Mouse (Mus musculus): ENCODE results near the gene Pllp. TPM values are rescaled to one million over a fixed set of nuclear protein-coding genes. Genes with fewer than 3 reads are reported as not detected.

Gene Pllp
- total RNA-seq, 4 experiments from 2014 or later = 29.6 to 61.0 (median 49.6) TPM

DNA sequence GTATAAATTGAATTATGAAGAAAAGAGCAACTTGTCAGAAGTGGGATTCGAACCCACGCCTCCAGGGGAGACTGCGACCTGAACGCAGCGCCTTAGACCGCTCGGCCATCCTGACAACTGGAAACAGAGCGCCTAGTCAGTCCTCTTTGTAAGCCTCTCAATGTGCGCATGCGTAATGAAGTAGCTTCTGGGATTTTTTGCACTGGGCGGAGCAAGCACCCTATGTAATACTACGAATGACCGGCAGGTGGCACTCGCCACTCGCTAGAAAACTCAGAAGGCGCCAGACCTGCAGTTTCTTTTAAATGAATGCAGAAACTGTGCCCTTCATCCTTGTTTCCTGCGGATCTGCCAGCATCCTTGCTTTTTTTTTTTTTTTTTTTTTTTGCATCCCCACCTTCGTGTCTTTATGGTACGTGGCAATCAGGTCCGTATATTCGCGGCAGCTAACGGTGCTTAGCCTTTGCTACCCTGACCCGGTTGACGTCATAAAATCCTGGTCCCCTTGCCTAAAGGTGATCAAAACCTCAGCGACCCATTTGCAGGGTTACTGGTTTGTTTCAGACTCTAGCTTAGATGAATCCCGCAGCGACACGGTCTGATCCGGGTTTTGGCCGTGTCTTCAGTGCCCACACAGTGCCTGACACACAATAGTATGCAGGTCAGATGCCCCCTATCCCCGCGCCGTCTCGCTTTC is 8.0 kb upstream of the Pllp start:
- peak; percentile 97 to 100 for DNase-seq (ENCODE audit: low spot score in 2 of 2)

DNA sequence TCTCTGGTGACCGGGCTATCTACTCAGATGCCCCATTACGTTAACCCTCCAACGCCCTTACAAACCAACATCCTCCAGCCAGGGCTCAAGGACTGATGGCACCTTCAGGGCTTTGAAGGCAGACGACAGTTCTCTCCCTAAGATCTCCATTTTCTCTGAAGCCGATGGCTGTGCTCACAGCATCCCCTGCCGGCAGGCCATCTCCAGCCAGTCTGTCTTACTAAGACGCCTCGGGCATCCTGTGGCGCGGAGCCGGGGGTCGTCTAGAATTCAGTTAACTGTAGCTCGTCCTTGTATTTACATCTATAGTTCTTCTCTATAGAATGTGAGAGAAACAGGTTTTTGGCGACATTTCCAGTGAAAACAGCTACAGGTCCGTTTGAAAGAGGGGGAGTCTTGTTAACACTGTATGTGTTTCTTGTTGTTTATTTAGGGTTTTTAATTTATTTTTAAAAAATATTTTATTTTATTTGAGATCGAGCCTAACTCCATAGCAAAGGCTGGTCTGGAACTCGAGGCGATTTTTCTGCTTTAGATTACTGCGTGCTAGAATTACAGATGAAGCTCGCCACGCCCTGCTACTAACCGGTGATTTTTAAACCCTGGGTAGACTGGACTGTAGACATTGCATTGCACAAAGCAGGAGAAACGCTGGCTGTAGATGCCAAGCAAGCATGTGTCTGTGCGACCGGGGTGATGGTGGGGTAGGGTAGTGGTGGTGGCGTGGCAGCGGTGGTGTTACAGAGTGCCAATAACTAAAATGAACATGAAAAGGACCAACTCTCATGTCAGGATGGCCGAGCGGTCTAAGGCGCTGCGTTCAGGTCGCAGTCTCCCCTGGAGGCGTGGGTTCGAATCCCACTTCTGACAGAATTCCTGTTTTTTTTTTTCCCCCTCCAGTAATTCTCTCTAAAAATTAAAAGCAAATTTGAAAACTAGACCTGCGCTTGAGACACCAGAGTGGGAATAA is 7.1 kb upstream of the Pllp start:
- DNase-seq (ENCODE audit: low spot score in 2 of 2) = peak; percentile 74 to 86

DNA sequence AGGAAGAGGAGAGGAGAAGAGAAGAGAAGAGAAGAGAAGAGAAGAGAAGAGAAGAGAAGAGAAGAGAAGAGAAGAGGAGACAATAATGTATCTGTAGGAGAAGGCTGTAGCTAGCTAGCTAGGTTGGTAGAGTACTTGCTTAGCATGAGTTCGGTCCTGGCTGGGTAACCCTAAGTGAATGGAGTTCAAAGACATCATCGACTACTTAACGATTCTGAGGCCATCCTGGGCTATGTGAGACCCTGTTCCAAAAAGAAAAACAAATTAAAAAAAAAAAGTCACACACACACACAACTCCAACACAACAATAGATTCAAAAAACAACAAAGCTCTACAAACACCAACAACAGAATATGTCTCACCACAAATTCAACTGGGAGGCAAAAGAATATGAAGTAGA is 6.1 kb upstream of the Pllp start:
- no peak for DNase-seq (ENCODE audit: low spot score in 2 of 2)

DNA sequence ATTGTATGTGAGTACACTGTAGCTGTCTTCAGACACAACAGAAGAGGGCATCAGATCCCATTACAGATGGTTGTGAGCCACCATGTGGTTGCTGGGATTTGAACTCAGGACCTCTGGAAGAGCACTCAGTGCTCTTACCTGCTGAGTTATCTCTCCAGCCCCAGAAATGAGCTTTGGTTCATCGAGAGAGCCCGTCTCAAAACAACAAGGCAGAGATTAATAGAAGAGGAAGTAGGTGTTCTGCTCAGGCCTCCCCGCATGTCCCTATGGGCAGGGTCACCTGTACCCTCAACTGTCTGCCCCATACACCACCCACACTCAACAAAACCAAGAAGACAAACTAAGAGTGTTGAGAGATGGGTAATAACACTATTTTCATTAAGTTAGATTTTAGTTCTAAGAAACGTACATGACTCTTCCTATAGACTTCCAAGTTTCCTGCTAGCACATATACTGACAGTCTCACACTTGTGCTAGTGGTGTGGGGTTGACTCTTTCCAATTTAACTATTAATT is 4.4 kb upstream of the Pllp start:
- DNase-seq (ENCODE audit: low spot score in 2 of 2) = no peak

DNA sequence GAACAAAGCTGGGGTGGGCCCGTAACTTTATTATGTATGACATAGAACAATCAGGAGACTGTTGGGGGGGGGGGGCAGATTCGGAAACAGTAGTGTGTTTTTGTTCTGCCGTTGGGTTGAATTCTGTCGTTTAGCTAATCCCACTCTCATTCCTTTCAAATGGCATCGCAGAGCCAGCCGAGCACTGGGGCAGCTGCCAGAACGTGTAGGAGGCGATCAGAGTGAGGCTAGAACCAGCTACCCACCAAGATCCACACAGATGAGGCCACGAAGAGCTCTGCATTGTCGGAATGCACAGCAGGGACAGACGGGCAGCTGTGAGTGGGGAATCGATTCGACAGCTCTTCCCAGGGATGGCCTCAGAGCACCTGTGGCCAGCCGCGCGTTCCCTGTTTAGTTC is 3.3 kb upstream of the Pllp start:
- no peak for DNase-seq (ENCODE audit: low spot score in 2 of 2)

DNA sequence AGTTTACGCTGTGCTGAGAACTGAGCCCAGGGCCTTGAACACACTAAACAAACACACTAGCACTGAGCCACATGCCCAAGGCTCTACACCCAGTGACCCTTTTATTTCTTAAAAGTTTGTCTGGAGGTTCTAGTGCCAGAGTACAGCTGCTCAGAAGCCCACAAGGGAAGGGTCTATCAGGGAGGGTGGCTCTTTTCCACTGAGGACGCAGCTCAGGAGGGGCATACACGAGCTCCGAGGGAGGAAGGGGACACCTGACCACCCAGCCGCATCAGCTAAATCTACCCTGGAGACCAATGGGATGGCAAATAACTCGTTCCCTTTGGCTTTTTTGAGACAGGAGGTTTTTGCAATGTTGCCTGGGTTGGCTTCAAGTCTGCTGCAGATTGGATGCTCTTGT is 1.9 kb upstream of the Pllp start:
- DNase-seq (ENCODE audit: low spot score in 2 of 2) = no peak

DNA sequence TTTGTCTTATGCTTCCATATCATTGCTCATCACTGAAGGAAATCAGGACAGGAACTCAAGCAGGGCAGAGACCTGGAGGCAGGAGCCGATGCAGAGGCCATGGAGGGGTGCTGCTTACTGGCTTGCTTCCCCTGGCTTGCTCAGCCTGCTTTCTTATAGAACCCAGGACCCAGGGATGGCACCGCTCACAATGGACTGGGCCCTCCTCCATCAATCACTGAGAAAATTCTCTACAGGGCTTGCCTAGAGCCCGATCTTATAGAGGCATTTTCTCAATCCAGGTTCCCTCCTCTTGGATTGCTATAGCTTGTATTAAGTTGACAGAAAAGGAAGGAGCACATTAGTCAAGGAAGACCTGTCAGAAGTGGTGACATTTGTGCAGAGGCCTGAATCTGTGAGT is 488 bp upstream of the Pllp start:
- no peak for DNase-seq (ENCODE audit: low spot score in 2 of 2)

DNA sequence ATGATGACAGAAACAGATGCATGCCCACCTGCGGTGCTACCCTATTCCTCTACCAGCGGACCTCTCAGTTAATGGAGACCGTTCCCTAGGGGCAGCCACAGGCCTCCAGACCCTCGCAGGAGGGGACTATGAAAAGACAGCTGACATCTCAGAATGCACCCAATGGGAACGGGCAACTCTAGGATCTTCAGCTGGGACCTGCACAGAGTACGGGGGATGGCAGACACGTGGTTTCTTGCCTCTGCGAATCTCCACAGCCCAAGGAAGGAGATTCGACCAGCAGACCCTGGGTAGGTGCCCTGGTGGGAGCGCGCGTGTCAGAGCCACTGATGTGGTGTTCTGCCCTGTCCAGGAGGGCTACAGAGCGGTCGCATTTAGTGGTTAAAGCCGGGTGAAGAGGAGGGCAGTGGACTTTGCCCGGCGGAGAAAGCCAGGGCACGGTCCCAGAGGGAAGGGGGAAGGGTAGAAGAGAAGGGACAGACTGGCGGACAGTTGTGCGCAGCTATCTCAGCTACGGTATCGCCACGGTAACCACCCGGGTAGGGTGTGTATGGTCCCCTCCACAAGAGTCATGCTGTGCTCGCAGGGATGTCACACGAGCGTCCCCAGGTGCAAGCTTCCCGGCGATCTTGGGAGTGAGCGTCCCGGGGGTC is 611 bp downstream of the Pllp start:
- DNase-seq (ENCODE audit: low spot score in 2 of 2) = peak in 1 of 2 experiments; percentile 7

DNA sequence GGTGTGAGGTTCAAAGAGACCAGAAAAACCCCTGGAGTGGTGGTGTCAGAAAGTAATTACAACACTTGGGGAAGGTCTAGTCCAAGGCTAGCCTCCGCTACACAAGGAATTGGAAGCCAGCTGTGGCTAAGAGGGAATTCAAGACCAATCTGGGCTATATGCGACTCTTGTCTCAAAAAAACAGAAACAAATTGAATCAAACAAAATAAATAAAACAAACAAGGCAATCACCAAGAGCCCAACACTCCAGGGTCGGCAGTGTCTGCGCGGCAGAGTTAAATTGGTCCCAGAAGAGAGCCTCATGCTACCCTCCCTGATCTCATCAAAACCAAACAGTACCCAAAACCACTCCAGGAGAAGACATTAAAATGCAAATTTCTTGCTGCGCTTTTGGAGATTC is 1.4 kb downstream of the Pllp start:
- DNase-seq (ENCODE audit: low spot score in 2 of 2) = peak in 1 of 2 experiments; percentile 1

DNA sequence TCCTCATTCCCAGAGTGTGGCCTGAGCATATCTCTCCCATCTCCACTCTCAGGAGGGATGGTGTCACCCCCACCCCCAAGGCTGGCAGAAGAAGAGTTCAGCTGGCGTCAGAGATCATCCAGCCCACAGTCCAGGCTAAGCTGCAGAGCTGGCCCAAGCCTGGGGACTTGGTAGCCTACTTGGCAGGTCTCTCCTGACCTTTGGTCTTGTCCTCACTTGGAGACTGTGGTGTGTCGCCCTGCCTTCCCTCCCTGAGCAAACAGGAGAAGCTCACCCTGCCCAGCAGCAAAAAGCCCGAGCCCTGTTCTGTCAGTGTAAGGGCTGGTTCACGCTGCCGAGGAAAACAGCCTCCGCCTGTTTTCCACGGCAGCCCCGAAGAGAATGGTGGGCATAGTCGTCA is 10.1 kb downstream of the Pllp start:
- DNase-seq (ENCODE audit: low spot score in 2 of 2) = no peak

DNA sequence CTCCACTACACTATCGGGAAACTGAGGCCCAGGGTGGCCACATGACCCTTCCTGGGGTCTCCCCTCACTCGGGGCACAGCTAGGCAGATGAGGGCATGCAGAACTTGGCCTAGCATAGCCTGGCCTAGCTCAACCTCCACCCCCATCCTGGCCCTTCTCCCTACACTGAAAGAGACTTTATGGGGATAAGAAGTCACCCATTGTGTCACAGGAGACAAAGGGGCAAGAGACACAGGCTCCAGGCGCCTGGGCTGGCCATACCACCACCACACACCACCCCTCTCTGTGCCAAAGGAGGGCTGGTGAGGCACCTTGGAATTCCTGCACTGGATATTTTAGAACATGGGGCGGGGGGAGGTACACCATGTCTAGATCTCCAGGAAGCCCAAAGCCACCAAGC is 11.8 kb downstream of the Pllp start:
- DNase-seq (ENCODE audit: low spot score in 2 of 2) = no peak

DNA sequence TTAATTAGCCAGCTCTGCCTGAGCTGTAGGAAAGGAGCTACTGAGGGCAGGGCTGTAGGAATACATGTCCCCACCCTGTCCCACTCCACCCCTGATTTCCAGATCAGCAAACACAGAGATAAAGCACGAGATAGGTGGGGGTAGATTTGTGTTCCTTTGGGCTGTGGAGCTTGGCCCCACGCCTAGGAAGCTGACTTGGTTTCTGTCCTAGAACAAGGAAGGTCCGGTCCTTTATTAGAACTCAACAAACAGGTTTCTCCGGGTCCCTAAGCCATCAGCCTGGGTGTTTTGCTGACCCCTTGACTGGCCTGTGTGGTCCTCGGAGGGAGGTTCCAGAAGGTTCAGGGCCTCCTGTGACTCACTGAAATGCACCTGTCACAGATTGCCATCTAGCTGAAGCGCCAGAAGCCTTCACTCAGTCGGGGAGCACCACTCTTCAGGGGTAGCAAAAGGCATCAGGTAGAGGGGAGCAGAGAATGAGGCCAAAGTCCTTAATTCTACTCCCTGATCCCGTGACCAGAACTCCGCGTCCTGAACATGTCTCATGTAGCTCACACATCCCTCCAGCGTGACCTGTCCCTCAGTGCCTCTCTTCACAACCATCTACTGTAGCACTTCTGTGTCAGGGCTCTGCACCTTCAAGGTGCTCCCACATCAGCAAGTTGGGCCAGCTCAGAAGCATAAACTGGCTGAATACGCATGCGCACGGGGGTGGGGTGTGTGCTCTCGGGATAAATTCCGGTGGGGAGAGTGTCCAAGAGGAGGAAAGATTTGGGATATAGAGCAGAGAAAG is 13.2 kb downstream of the Pllp start:
- no peak for DNase-seq (ENCODE audit: low spot score in 2 of 2)

DNA sequence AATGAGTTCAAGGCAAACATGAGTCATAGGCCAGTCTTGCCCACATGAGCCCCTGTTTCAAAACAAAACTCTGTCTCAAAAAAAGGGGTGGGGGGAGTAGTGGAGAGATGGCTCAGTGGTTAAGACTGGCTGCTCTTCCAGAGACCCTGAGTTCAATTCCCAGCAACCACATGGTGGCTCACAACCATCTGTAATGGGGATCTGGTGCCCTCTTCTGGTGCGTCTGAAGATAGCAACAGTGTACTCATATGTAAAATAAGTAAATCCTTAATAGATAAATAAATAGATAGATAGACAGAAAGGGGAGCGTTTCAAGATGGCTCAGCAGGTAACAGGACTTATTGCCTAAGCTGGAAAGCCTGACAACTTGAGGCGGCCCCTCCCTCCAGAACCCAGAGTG is 15.7 kb downstream of the Pllp start:
- DNase-seq (ENCODE audit: low spot score in 2 of 2) = no peak

DNA sequence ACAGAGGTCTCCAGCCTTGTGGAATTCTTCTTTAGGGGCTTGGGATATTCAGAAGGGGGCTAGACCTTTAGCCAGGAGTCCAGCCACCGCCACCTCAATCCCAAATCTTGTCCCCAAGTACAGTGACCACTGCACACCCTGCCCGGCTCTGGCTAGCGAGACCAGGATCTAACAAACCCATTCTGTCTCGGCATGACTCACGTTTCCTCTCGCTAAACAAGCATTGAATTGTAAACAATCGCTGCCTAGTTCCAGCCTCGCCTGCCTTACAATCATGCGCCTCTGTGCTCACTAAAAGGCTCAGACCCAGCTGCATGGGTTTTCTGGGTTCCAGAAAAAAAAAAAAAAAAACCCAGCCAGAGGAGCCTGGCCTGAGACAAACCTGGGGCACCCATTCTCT is 17.5 kb downstream of the Pllp start:
- peak; percentile 46 to 68 for DNase-seq (ENCODE audit: low spot score in 2 of 2)

DNA sequence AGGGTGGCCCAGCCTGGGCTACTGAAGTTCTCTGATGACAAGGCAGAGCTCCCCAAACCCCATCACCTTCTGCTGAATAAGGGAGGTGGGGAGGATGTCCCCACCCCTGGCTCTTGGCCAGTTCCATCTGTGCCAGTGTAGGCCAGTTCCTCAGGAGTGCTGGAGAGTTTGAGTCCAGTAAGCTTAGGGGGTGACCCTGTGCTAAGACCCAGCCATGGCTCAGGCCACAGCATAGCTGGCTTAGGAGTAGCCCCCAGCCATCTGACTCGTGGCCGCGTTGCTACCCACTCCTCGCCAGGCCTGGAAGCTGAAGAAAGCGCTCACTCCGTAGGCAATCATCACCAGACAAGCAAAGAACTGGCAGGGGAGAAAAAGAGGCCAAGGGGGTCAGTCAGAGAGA is 20.2 kb downstream of the Pllp start:
- DNase-seq (ENCODE audit: low spot score in 2 of 2) = no peak

DNA sequence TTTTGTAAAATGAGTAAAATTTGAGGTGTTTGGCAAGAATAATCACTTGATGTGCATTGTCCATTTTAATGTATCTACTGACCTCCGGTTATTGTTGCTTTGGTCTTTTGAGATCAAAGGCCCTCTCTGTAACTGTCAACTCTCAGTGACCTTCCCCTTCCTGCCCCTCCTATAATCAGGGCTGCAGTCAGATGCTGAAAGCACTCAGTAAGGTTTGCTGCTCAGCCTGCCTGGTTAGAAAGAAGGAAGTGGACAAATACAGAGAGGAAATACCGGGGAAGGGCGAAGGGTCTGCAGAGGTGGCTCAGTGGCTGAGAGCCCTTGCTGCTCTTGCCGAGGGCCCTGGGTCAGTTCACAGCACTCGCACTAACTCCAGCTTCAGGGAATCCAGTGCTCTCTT is 21.7 kb downstream of the Pllp start:
- no peak for DNase-seq (ENCODE audit: low spot score in 2 of 2)

DNA sequence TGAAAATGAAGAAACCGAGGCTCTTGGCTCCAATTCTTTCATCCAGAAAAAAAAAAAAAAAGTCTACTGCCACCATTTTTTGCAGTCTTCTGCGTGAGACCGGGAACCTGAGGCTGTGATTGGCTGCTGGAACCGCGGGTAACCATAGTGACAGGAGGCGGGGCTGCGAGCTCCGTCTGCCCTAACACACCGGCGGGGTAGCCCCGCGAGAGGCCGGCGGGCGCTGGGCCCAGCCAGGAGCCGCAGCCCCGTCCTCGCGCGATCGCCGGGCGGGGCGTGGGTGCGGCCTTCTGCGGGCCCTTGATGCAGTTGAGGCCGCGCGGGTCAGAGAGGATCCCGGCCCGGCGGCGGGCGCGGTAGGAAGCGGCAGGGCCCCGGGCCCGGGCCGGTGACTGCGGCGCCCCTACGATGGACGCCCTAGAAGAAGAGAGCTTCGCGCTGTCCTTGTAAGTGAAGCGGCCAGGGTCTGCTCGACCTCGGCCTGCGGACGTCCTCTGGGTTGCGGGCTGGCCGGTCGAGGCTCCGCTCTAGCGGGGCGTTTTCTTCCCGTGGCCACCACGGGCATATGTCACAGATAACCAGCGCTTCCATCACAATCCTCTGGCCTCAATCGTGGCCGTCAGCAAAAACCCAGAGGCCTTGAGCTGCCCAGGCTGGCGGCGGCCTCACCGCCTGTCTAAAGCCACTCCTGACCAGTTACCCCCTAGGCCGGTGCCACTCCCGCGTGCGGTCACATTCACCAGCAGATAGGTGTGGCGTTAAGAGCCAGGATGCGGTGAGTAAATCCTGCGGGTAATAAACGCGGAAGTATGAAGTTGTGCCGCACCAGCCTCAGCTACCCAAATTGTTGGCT is 29.4 kb downstream of the Pllp start, which contains the start of gene Arl2bp:
TSS of gene Arl2bp (plus strand) at position 145 of the 853 bp plus-strand sequence.
- peak; percentile 92 for DNase-seq (ENCODE audit: low spot score in 2 of 2)

DNA sequence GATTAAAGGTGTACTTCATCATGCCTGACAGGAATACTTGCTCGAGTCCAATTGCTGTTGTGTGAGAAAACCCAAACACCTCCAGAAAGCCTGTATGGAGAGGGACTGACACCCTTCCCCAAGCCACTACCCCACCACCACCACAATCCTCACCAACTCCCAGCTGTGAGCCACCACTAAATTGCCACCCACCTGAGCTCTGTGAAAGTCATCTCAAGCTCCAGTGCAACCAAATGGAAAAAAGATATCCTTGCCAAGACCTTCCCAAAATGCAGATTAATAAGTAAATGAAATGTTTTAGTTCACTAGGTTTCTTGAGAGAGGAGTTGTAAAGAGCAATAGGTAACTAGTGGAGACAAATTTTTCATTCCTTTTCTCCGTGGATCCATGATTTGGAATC is 31.4 kb downstream of the Pllp start:
- DNase-seq (ENCODE audit: low spot score in 2 of 2) = no peak

DNA sequence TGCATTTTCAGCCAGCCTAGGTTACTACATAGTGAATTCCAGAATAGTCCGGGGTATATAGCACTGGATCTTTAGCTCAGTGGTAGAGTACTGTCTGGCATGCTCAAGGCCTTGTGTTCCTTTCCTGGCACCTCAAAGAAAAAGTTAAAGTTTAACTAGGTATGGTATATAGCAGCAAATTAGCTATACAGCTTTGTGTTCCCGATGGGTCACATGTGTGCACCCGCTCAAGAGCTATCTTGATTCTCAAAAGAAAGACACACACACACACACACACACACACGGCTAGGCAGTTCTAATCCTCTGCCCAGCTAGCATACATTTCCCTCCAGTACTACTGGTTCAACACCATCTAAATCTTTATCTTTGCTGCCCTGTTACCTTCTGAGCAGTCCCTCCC is 35.7 kb downstream of the Pllp start:
- DNase-seq (ENCODE audit: low spot score in 2 of 2) = no peak

DNA sequence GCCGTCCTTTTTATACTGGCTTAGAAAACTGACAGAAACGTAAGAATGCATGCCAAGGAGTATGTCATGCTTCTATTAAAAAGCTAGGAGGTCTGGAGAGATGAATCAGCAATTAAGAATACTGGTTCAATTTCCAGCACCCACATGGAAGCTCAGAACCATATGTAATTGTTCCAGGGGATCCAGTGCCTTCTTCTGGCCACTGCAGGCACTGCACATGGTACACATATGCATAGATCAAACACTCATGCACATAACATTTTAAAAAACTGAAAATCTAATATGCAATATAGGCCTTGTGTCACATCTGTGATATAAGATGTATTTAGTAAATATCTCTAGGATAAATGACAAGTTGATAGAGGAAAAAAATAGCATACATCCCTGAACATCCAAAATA is 38.0 kb downstream of the Pllp start:
- DNase-seq (ENCODE audit: low spot score in 2 of 2) = no peak
